Mouse (Mus musculus) lung, postnatal 14 days (tissue): Measurements from ENCODE around the gene Gpr15.

Source experiments
- DNase-seq: peaks from one replicate; pipeline ENCODE4 v3.0.0; 2021

The Gpr15 gene

GRCm38 (mm10) chr16:58701779-58702178 lies 17.1 kb downstream of the Gpr15 start:
- no peak for DNase-seq

GRCm38 (mm10) chr16:58700816-58701424 lies 17.9 kb downstream of the Gpr15 start:
- DNase-seq: no peak

GRCm38 (mm10) chr16:58700174-58700573 lies 18.7 kb downstream of the Gpr15 start:
- DNase-seq: no peak

GRCm38 (mm10) chr16:58697261-58697660 lies 21.6 kb downstream of the Gpr15 start:
- no peak for DNase-seq

- no peak for DNase-seq
Observed at GRCm38 (mm10) chr16:58696796-58697195, 22.1 kb downstream of the Gpr15 start.

- no peak for DNase-seq
Observed at GRCm38 (mm10) chr16:58694091-58694490, 24.8 kb downstream of the Gpr15 start.

- DNase-seq: no peak
Observed at GRCm38 (mm10) chr16:58690322-58690732, 28.5 kb downstream of the Gpr15 start.

- no peak for DNase-seq
Observed at GRCm38 (mm10) chr16:58689555-58690169, 29.2 kb downstream of the Gpr15 start.

- DNase-seq: no peak
Observed at GRCm38 (mm10) chr16:58688534-58688933, 30.3 kb downstream of the Gpr15 start.

GRCm38 (mm10) chr16:58685548-58686537 lies 33.0 kb downstream of the Gpr15 start:
- DNase-seq: no peak

- no peak for DNase-seq
Observed at GRCm38 (mm10) chr16:58684537-58684936, 34.3 kb downstream of the Gpr15 start.

- no peak for DNase-seq
Observed at GRCm38 (mm10) chr16:58683911-58684310, 35.0 kb downstream of the Gpr15 start.

- no peak for DNase-seq
Observed at GRCm38 (mm10) chr16:58682870-58683269, 36.0 kb downstream of the Gpr15 start.

- DNase-seq: no peak
Observed at GRCm38 (mm10) chr16:58682046-58682445, 36.8 kb downstream of the Gpr15 start.

- no peak for DNase-seq
Observed at GRCm38 (mm10) chr16:58678660-58679059, 40.2 kb downstream of the Gpr15 start.

GRCm38 (mm10) chr16:58677491-58677890 lies 41.4 kb downstream of the Gpr15 start:
- DNase-seq: no peak

- DNase-seq: no peak
Observed at GRCm38 (mm10) chr16:58676633-58677032, 42.2 kb downstream of the Gpr15 start.

- DNase-seq: no peak
Observed at GRCm38 (mm10) chr16:58676156-58676555, 42.7 kb downstream of the Gpr15 start.

GRCm38 (mm10) chr16:58675256-58675655 lies 43.6 kb downstream of the Gpr15 start:
- no peak for DNase-seq

- no peak for DNase-seq
Observed at GRCm38 (mm10) chr16:58673811-58674410, 45.0 kb downstream of the Gpr15 start.

GRCm38 (mm10) chr16:58672396-58672795 lies 46.5 kb downstream of the Gpr15 start:
- DNase-seq: no peak

GRCm38 (mm10) chr16:58671212-58671985 lies 47.5 kb downstream of the Gpr15 start:
- DNase-seq: no peak
